Mouse (Mus musculus) olfactory bulb, adult 2 months (tissue): ENCODE data around the gene Tstd1. TPM values are rescaled to one million over a fixed set of nuclear protein-coding genes. Genes with fewer than 3 reads are reported as not detected.

ENCODE experiments used
- H3K27ac ChIP-seq: fragments of 200-500 bp; 2 replicates; pipeline ENCODE4 v1.5.1; 2012; ENCODE audit warnings: low read depth, low read length; ENCODE audit not compliant: insufficient read depth
- H3K4me1 ChIP-seq: fragments of 200-500 bp; 2 replicates; pipeline ENCODE4 v1.6.1; 2012; ENCODE audit warnings: low read length; ENCODE audit not compliant: control insufficient read depth, insufficient read depth
- H3K4me3 ChIP-seq: fragments of 200-500 bp; 2 replicates; pipeline ENCODE4 v1.5.1; 2012; ENCODE audit warnings: mild to moderate bottlenecking, low read depth, low read length, moderate library complexity; ENCODE audit not compliant: insufficient read depth
- CTCF ChIP-seq: fragments of 200-500 bp; IDR thresholded peaks from 2 replicates; pipeline ENCODE4 v1.5.1; 2012; ENCODE audit warnings: low read depth, mild to moderate bottlenecking, low read length, moderate library complexity; ENCODE audit not compliant: insufficient read depth
- POLR2A ChIP-seq: fragments of 200-500 bp; IDR thresholded peaks from 2 replicates; pipeline ENCODE4 v1.6.1; 2012; ENCODE audit warnings: mild to moderate bottlenecking, low read depth, low read length, moderate library complexity; ENCODE audit not compliant: insufficient read depth
- WGBS: fragments of 180-500 bp; shearing (Covaris S2); methylation state at CpG from one replicate; pipeline ENCODE4 v1.1.7; 2018; 5-methylcytosine and 5-hydroxymethylcytosine counted together
- polyA plus RNA-seq: library from polyadenylated mRNA; stranded (reverse); fragments of >200 nt; gene quantifications from 2 replicates; pipeline ENCODE4 v1.2.4, GENCODE M21; 2012; ENCODE audit warnings: low replicate concordance; ENCODE audit not compliant: missing spikeins, insufficient read depth, insufficient read length

Gene Tstd1
- polyA plus RNA-seq, 1 experiment: not detected

- under 1% methylated on average over 20 of the region's 20 CpGs for WGBS
- Histone ChIP-seq H3K4me1 (peaks cover 15% of the 10 kb centered on the region), H3K27ac (peak overlapping the region; percentile 94), H3K4me3 (peak overlapping the region; percentile 92)
- no peak for TF ChIP-seq CTCF
- no peak for TF ChIP-seq POLR2A
Observed at GRCm38 (mm10) chr1:171412001-171412441, 6.7 kb upstream of the Tstd1 start.

- WGBS: 11% methylated on average over 3 of the region's 3 CpGs
- Histone ChIP-seq H3K4me1 (peaks cover 15% of the 10 kb centered on the region), H3K4me3 (peak overlapping the region; percentile 92), H3K27ac (no peak overlapping the region)
- TF ChIP-seq POLR2A (no peak), CTCF (no peak)
Observed at GRCm38 (mm10) chr1:171412446-171412845, 6.2 kb upstream of the Tstd1 start.

GRCm38 (mm10) chr1:171413608-171414007 is 5.1 kb upstream of the Tstd1 start:
- no peak overlapping the region for H3K4me3 ChIP-seq
- WGBS: 77% methylated on average over 8 of the region's 8 CpGs

GRCm38 (mm10) chr1:171419291-171419882 is 715 bp downstream of the Tstd1 start:
- H3K27ac ChIP-seq: no peak overlapping the region
- no peak for TF ChIP-seq CTCF
- no peak overlapping the region for H3K4me3 ChIP-seq
- H3K4me1 ChIP-seq: peaks cover under 1% of the 10 kb centered on the region; the same call in 1 of the 2 replicates
- 57% methylated on average over 12 of the region's 12 CpGs for WGBS

More at GRCm38 (mm10) chr1:171413608-171414007, 5.1 kb upstream of the Tstd1 start:
- TF ChIP-seq CTCF: no peak
- TF ChIP-seq POLR2A: no peak
- Histone ChIP-seq H3K4me1 (peaks cover 15% of the 10 kb centered on the region), H3K27ac (no peak overlapping the region)

- WGBS: 65% methylated on average over 5 of the region's 5 CpGs
- no peak overlapping the region for H3K27ac ChIP-seq
- no peak overlapping the region for H3K4me3 ChIP-seq
- H3K4me1 ChIP-seq: no peaks in the 10 kb centered on the region
- TF ChIP-seq POLR2A (no peak), CTCF (no peak)
Observed at GRCm38 (mm10) chr1:171419905-171420304, 1.2 kb downstream of the Tstd1 start.

- H3K4me3 ChIP-seq: no peak overlapping the region
- no peak overlapping the region for H3K27ac ChIP-seq
- 90% methylated on average over 8 of the region's 8 CpGs for WGBS
- no peaks in the 10 kb centered on the region for H3K4me1 ChIP-seq
- TF ChIP-seq POLR2A (no peak), CTCF (no peak)
Observed at GRCm38 (mm10) chr1:171422504-171423095, 3.9 kb downstream of the Tstd1 start.

GRCm38 (mm10) chr1:171424638-171425037 is 6.0 kb downstream of the Tstd1 start:
- Histone ChIP-seq H3K27ac (no peak overlapping the region), H3K4me3 (no peak overlapping the region), H3K4me1 (no peaks in the 10 kb centered on the region)
- WGBS: 69% methylated on average over 5 of the region's 5 CpGs
- TF ChIP-seq CTCF: no peak
- no peak for TF ChIP-seq POLR2A

- Histone ChIP-seq H3K27ac (no peak overlapping the region), H3K4me3 (no peak overlapping the region), H3K4me1 (no peaks in the 10 kb centered on the region)
- WGBS: 81% methylated on average over 4 of the region's 4 CpGs
- no peak for TF ChIP-seq POLR2A
- TF ChIP-seq CTCF: no peak
Observed at GRCm38 (mm10) chr1:171425126-171425525, 6.5 kb downstream of the Tstd1 start.

GRCm38 (mm10) chr1:171432158-171432557 is 13.5 kb downstream of the Tstd1 start:
- peaks cover under 1% of the 10 kb centered on the region for H3K4me1 ChIP-seq
- H3K4me3 ChIP-seq: no peak overlapping the region
- H3K27ac ChIP-seq: no peak overlapping the region
- WGBS: 79% methylated on average over 5 of the region's 5 CpGs
- TF ChIP-seq CTCF: no peak
- no peak for TF ChIP-seq POLR2A
